Mouse (Mus musculus) pancreas, adult 10 weeks (tissue): ENCODE measurements around the gene Pm20d1. TPM values are rescaled to one million over a fixed set of nuclear protein-coding genes. Genes with fewer than 3 reads are reported as not detected.

Experiments
- polyA plus RNA-seq: library from polyadenylated mRNA; stranded (reverse); fragments of 350-450 nt; fragmentation: Illumina TruSeq; extraction: RNeasy Lipid Tissue Mini Kit (QIAGEN cat#74804); gene quantifications from one replicate; pipeline ENCODE4 v1.2.3, GENCODE M21; 2015; ENCODE audit warnings: low read depth, low replicate concordance; ENCODE audit not compliant: insufficient read depth

Pm20d1 gene
- 0.89 TPM for polyA plus RNA-seq

DNA sequence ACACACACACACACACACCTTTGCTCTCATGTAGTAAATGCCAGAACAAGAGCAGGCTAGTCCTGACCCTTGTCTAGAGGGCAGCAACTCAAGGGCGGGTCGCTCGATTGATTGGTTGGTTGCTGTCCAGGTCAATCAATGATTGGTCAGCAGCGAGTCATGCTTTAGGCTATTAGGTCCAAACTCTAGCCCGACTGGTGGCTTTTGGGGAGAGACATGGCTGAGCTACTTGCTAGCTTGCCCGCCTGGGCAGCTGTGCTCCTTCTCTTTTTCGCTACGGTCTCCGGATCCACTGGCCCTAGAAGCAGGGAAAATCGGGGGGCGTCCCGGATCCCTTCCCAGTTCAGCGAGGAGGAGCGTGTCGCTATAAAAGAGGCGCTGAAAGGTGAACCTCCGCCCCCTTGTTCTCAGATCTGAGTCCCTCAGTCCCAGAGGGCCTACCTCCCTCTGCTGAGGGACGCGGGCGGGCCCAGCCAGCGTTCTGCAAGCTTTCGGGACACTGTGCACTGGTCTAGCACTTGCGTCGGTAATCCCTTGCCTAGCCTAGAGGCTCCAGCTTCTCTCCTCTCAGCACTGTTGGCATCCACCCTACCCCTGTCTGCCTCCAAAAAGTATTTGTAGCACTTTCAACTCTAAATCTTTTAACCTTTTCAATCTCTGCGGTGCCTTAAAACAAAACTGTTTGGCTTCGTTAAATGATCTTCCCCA, at the start of gene Pm20d1:
Pm20d1 (plus strand) TSS at position 180 of the 708 bp plus-strand sequence.

DNA sequence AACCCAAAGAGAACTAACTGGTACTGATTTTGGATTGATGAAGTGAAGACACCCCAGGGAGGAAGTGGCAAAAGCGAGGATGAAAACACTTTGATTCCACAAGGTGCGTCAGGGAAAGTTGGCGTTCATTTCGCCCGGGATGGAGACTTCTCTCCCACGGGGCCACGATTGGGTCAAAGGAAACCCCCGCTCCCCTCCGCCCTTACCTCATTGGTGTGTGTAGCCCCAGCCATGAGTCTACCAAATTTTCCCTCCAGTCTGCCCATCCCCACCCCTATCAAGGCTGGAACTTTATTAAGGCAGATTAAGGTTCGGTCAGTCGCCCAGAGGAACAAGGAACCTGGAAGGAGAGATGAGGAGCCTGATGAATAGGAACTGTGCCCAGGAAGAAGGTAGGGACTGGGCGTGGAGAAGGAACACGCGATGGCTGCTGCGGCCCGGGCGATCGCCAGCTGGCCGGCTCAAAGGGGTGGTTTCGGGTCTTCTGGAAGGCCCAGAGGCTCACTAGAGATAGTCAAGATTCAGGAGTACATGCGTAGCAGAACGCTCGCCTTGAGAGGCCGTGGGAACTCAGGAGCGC, 30.1 kb downstream of the Pm20d1 start, which contains the start of gene Slc41a1:
Slc41a1 (plus strand) TSS at position 287 of the 580 bp plus-strand sequence.

GRCm38 (mm10) chr1:131867093-131867945, 70.1 kb downstream of the Pm20d1 start, which contains the start of gene Rab29:
TSS of gene Rab29 (plus strand) at chr1:131867224.

Other genes starting within 250 kb of the Pm20d1 start
- not detected for gene Avpr1b, start 198.1 kb upstream of the Pm20d1 start, polyA plus RNA-seq
- not detected for gene Ctse, start 159.1 kb upstream of the Pm20d1 start, polyA plus RNA-seq
- 3.7 TPM for gene Rab7b, start 108.7 kb upstream of the Pm20d1 start, polyA plus RNA-seq
- not detected for gene Slc26a9, start 53.4 kb upstream of the Pm20d1 start, polyA plus RNA-seq
- 20.8 TPM for gene Slc41a1, start 30.1 kb downstream of the Pm20d1 start, polyA plus RNA-seq
- 8.0 TPM for gene Rab29, start 69.8 kb downstream of the Pm20d1 start, polyA plus RNA-seq
- gene Nucks1, start 113.2 kb downstream of the Pm20d1 start, polyA plus RNA-seq = 5.5 TPM
- gene Slc45a3, start 165.6 kb downstream of the Pm20d1 start, polyA plus RNA-seq = 0.55 TPM
- gene Elk4, start 210.2 kb downstream of the Pm20d1 start, polyA plus RNA-seq = 11.0 TPM